Mouse (Mus musculus) olfactory bulb, adult 2 months (tissue): ENCODE measurements around the gene Zfr.

ENCODE experiments used
- CTCF ChIP-seq: fragments of 200-500 bp; IDR thresholded peaks from 2 replicates; pipeline ENCODE4 v1.5.1; 2012; ENCODE audit warnings: low read depth, mild to moderate bottlenecking, low read length, moderate library complexity; ENCODE audit not compliant: insufficient read depth
- POLR2A ChIP-seq: fragments of 200-500 bp; IDR thresholded peaks from 2 replicates; pipeline ENCODE4 v1.6.1; 2012; ENCODE audit warnings: mild to moderate bottlenecking, low read depth, low read length, moderate library complexity; ENCODE audit not compliant: insufficient read depth

- TF ChIP-seq CTCF (no peak), POLR2A (no peak)
Measured at GRCm38 (mm10) chr15:12206646-12207222, 89.1 kb downstream of the Zfr start.
